Mouse (Mus musculus): ENCODE measurements around the gene Olfr938. TPM values are rescaled to one million over a fixed set of nuclear protein-coding genes. Genes with fewer than 3 reads are reported as not detected.

Olfr938 gene
- not detected for total RNA-seq (2021)

- no peak for DNase-seq
Measured at GRCm38 (mm10) chr9:39078787-39079186, at the start of gene Olfr938. Olfr938 (minus strand) TSS chr9:39078887.

- DNase-seq = no peak
Measured at GRCm38 (mm10) chr9:39127831-39128230, 49.1 kb upstream of the Olfr938 start, which contains the start of gene Olfr27. Olfr27 (plus strand) TSS chr9:39128131.

GRCm38 (mm10) chr9:39127326-39127725 is 48.6 kb upstream of the Olfr938 start:
- DNase-seq = no peak

GRCm38 (mm10) chr9:39064851-39065250 is 13.8 kb downstream of the Olfr938 start, which contains the start of gene Olfr937:
Olfr937 (minus strand) TSS chr9:39064951.
- DNase-seq = no peak

Small RNA genes lying within 50 kb of the gene (microRNA-seq; reads per million reads assigned to microRNA genes)
- gene Gm25032 = 0 reads per million in 2 experiments
- 0 reads per million in 2 experiments for gene Gm25529

Other genes starting within 250 kb of the Olfr938 start
- gene Olfr924, start 234.4 kb downstream of the Olfr938 start, total RNA-seq (2021) = not detected
- not detected for gene Olfr26, start 223.8 kb downstream of the Olfr938 start, total RNA-seq (2021)
- not detected for gene Olfr926, start 201.8 kb downstream of the Olfr938 start, total RNA-seq (2021)
- gene Olfr930, start 149.1 kb downstream of the Olfr938 start, total RNA-seq (2021) = not detected
- under 1 TPM in 1 of 2 experiments, not detected in 1; 0.13 TPM for gene Olfr933, start 106.6 kb downstream of the Olfr938 start, total RNA-seq (2021)
- not detected for gene Olfr934, start 90.6 kb downstream of the Olfr938 start, total RNA-seq (2021)
- not detected for gene Olfr935, start 79.2 kb downstream of the Olfr938 start, total RNA-seq (2021)
- gene Olfr146, start 55.5 kb downstream of the Olfr938 start, total RNA-seq (2021) = not detected
- not detected for gene Olfr937, start 13.9 kb downstream of the Olfr938 start, total RNA-seq (2021)
- not detected for gene Olfr27, start 49.2 kb upstream of the Olfr938 start, total RNA-seq (2021)
- not detected for gene Olfr943, start 87.4 kb upstream of the Olfr938 start, total RNA-seq (2021)
- not detected for gene Olfr944, start 123.0 kb upstream of the Olfr938 start, total RNA-seq (2021)
- gene Olfr1537, start 171.1 kb upstream of the Olfr938 start, total RNA-seq (2021) = not detected
- gene Olfr945, start 197.9 kb upstream of the Olfr938 start, total RNA-seq (2021) = not detected
- not detected for gene Olfr948, start 247.2 kb upstream of the Olfr938 start, total RNA-seq (2021)

Measured in layer of hippocampus, postnatal 36 days (tissue).